Mouse (Mus musculus) midbrain, postnatal 0 days (tissue): ENCODE data around the gene Rpl7l1. TPM values are rescaled to one million over a fixed set of nuclear protein-coding genes. Genes with fewer than 3 reads are reported as not detected.

Experiments used
- ATAC-seq: fragments of 200-750 bp; cut with Nextera tagmentation; 2 replicates; pipeline ENCODE4 v1.8.0; 2017; ENCODE audit warnings: moderate number of reproducible peaks, mild to moderate bottlenecking, moderate TSS enrichment, moderate library complexity; ENCODE audit not compliant: low FRiP score
- DNase-seq: peaks from one replicate; pipeline ENCODE4 v3.0.0-alpha.2; 2015; ENCODE audit warnings: low spot score
- H3K27ac ChIP-seq: fragments of 300-500 bp; sonication (generic); 2 replicates; pipeline ENCODE4 v1.5.1; 2014; ENCODE audit warnings: low read depth, mild to moderate bottlenecking, low read length, mixed read lengths
- H3K27me3 ChIP-seq: fragments of 300-500 bp; sonication (generic); 2 replicates; pipeline ENCODE4 v1.6.1; 2014; ENCODE audit warnings: low read length, control low read depth, mixed read lengths; ENCODE audit not compliant: insufficient read depth
- H3K36me3 ChIP-seq: fragments of 300-500 bp; sonication (generic); 2 replicates; pipeline ENCODE4 v1.6.1; 2014; ENCODE audit warnings: low read length, control low read depth, mixed read lengths; ENCODE audit not compliant: insufficient read depth
- H3K4me1 ChIP-seq: fragments of 300-500 bp; sonication (generic); 2 replicates; pipeline ENCODE4 v1.6.1; 2014; ENCODE audit warnings: mild to moderate bottlenecking, control low read depth, antibody characterized with exemption, low read length, mixed read lengths; ENCODE audit not compliant: insufficient read depth
- H3K4me2 ChIP-seq: fragments of 300-500 bp; sonication (generic); 2 replicates; pipeline ENCODE4 v1.6.1; 2014; ENCODE audit warnings: low read depth, mild to moderate bottlenecking, low read length, mixed read lengths; ENCODE audit not compliant: poor library complexity, severe bottlenecking
- H3K4me3 ChIP-seq: fragments of 300-500 bp; sonication (generic); 2 replicates; pipeline ENCODE4 v1.5.1; 2014; ENCODE audit warnings: low read depth, mild to moderate bottlenecking, low read length, moderate library complexity
- H3K9ac ChIP-seq: fragments of 300-500 bp; sonication (generic); replicated peaks from 2 replicates; pipeline ENCODE4 v1.6.1; 2014; ENCODE audit warnings: mild to moderate bottlenecking, low read length, moderate library complexity, mixed read lengths; ENCODE audit not compliant: poor library complexity, severe bottlenecking
- H3K9me3 ChIP-seq: fragments of 300-500 bp; sonication (generic); 2 replicates; pipeline ENCODE4 v1.6.1; 2016; ENCODE audit warnings: low read length, control low read depth
- CTCF ChIP-seq: IDR thresholded peaks from 2 replicates; pipeline ENCODE4 v1.5.1; 2016; ENCODE audit warnings: antibody characterized with exemption, mild to moderate bottlenecking
- WGBS: fragments of 180-500 bp; shearing (Covaris S2); extraction: QIAGEN DNeasy Blood & Tissue Kit; methylation state at CpG from one replicate; pipeline ENCODE4 v1.1.7; 2014; 5-methylcytosine and 5-hydroxymethylcytosine counted together
- polyA plus RNA-seq: library from polyadenylated mRNA; unstranded; fragments of >200 nt; fragmentation: Nextera tagmentation; extraction: Ambion mirVana; gene quantifications from 2 replicates; pipeline ENCODE4 v1.2.1, GENCODE M21; 2015
- total RNA-seq: library from RNA; depleted of rRNA; stranded (reverse); fragments of >200 nt; gene quantifications from 2 replicates; pipeline ENCODE4 v1.2.3, GENCODE M21; 2014

Gene Rpl7l1
- total and polyA plus RNA-seq, 2 experiments from 2014 or later = 43.2 to 69.7 TPM

DNA sequence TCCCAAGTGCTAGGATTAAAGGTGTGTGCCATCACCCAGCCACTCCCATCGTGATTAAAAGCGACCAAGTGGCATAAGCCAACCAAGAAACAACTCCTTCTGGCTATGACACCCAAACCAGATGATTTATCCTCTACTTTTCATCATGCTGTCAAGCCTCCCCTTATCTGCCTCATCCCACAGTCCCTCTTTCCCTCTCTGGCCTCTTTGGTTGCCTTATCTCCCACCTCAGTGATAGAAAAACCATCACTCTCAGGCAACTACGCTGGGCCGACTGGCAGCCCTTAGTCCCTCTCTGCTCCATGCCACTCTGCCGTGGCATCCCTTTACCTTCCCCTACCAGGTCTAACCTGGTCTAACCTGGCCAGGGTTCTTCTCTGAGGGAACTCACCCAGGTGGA is 4.5 kb upstream of the Rpl7l1 start:
- Histone ChIP-seq H3K9me3 (no peaks in the 10 kb centered on the region), H3K27me3 (no peaks in the 10 kb centered on the region), H3K4me3 (no peak overlapping the region), H3K27ac (no peak overlapping the region), H3K4me2 (no peak overlapping the region), H3K9ac (no peak overlapping the region), H3K36me3 (no peaks in the 10 kb centered on the region), H3K4me1 (no peaks in the 10 kb centered on the region)
- ATAC-seq (no peak), DNase-seq (no peak)
- no peak for TF ChIP-seq CTCF
- WGBS = 93% methylated on average over 5 of the region's 5 CpGs

DNA sequence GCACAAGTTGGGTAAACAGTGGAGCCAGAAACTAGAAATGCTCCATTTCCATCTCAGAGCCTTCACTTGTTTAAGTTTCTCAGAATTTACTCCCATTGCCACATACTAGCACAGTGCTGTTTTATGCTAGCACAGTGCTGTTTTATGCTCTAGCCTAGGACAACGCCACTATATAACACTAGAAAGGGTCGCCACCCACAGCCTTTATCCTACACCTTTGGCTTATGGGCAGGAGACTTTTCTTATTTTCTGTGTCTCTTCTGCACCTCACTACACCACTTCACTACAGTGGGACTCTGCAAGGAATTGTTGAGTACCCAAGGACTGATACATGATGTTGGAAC is 722 bp upstream of the Rpl7l1 start:
- ATAC-seq = peak; percentile 6; the same call in 1 of the 2 replicates
- H3K27ac ChIP-seq = peak overlapping the region; percentile 84
- H3K4me1 ChIP-seq = no peaks in the 10 kb centered on the region

DNA sequence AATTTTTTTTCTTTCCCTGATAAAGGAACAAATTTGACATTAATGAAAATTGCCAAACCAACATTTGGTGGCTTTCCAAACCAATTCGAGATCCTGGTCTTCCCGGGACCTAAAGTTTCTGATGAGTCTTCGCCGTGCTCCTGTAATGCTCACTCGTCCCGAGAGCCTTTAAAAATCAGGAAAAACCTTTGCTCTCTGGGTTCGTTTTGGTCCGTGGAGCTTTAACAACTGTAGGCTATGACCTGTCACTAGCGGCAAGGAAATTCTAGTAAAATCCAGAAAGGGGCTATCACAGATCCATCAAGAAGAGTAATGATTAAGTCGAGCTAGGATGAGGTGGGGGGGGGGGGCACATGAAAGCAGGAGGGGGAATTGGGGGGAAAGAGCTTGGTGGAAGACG is 596 bp downstream of the Rpl7l1 start:
- Histone ChIP-seq H3K27ac (peak overlapping the region; percentile 84), H3K27me3 (no peaks in the 10 kb centered on the region), H3K4me2 (peak overlapping the region; percentile 57), H3K4me3 (peak overlapping the region; percentile 58), H3K9ac (peak overlapping the region; percentile 73), H3K36me3 (peaks cover 25% of the 10 kb centered on the region), H3K9me3 (no peaks in the 10 kb centered on the region), H3K4me1 (no peaks in the 10 kb centered on the region)
- no peak for DNase-seq
- TF ChIP-seq CTCF = no peak
- WGBS = 4% methylated on average over 11 of the region's 11 CpGs
- no peak; the same call in 1 of the 2 replicates for ATAC-seq

More for the DNA sequence above, 722 bp upstream of the Rpl7l1 start:
- DNase-seq = no peak
- no peak for TF ChIP-seq CTCF
- peaks cover 17% of the 10 kb centered on the region for H3K36me3 ChIP-seq
- WGBS = 82% methylated on average over 2 of the region's 2 CpGs
- H3K27me3 ChIP-seq = no peaks in the 10 kb centered on the region
- peak overlapping the region; percentile 58 for H3K4me3 ChIP-seq
- H3K4me2 ChIP-seq = peak overlapping the region; percentile 57
- no peaks in the 10 kb centered on the region for H3K9me3 ChIP-seq
- H3K9ac ChIP-seq = no peak overlapping the region

DNA sequence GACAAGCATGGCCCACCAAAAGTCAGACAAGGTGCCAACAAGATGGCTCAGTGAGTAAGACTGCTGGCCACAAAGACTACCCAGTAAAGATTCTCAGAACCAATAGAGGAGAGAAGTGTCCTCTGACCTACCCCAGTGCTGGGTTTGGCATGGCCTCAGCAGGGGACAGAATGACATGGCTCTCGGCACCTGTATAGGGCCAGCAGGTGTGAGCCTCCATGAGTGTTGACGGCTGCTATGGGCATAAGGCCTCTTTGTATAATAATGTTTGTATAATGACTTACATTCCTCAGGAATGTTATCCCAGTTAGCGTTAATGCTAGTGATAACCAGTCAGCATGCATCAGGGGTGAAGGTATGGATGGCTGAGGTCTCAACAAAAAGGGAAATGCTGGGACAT is 6.4 kb downstream of the Rpl7l1 start:
- Histone ChIP-seq H3K4me3 (no peak overlapping the region), H3K27me3 (no peaks in the 10 kb centered on the region), H3K9ac (no peak overlapping the region), H3K4me2 (no peak overlapping the region), H3K27ac (no peak overlapping the region), H3K36me3 (peaks cover 37% of the 10 kb centered on the region), H3K9me3 (no peaks in the 10 kb centered on the region), H3K4me1 (no peaks in the 10 kb centered on the region)
- DNase-seq (no peak), ATAC-seq (no peak)
- TF ChIP-seq CTCF = no peak
- WGBS = 86% methylated on average over 3 of the region's 3 CpGs

DNA sequence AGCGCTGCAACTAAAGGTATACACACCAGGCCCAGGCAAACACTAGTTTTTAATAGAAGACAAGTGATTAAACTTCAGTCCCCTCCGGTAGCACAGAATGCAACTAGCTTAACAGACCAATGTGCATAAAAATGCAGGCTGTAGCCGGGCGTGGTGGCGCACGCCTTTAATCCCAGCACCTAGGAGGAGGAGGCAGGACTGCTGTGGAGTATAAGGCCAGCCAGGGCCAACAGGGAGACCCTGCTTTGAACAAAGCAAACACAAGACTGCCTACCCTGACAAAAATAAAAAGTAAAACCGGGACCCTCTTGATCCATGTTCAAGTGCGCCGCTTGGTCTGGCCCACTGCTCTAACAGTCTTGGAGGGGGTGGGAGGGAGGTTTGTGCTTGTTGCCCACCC is 7.4 kb downstream of the Rpl7l1 start:
- Histone ChIP-seq H3K9ac (no peak overlapping the region), H3K27me3 (no peaks in the 10 kb centered on the region), H3K36me3 (peaks cover 37% of the 10 kb centered on the region), H3K4me1 (no peaks in the 10 kb centered on the region), H3K4me2 (no peak overlapping the region), H3K9me3 (no peaks in the 10 kb centered on the region), H3K4me3 (no peak overlapping the region), H3K27ac (no peak overlapping the region)
- ATAC-seq (no peak), DNase-seq (no peak)
- 90% methylated on average over 9 of the region's 9 CpGs for WGBS
- no peak for TF ChIP-seq CTCF

DNA sequence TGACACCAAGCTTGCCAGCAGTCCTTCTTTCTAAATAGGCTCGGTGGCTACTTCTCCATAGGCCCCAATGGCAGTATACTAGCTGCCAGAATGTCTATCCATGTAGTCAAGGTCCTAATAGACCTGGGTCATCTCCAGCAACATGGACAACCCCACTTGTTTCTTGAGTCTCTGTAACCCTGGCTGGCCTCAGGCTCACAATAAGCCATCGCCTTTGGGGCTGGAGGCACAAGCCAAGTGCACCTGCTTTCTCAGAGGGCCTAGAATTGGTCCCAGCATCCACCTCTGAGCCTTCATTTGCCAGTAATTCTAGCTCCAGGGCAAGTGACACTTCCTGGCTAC is 8.4 kb downstream of the Rpl7l1 start:
- Histone ChIP-seq H3K9ac (no peak overlapping the region), H3K4me3 (no peak overlapping the region), H3K4me2 (no peak overlapping the region), H3K36me3 (peaks cover 29% of the 10 kb centered on the region), H3K9me3 (no peaks in the 10 kb centered on the region), H3K4me1 (no peaks in the 10 kb centered on the region), H3K27ac (no peak overlapping the region), H3K27me3 (no peaks in the 10 kb centered on the region)
- ATAC-seq (no peak), DNase-seq (no peak)
- 46% methylated on average over 2 of the region's 2 CpGs for WGBS
- no peak for TF ChIP-seq CTCF
